Mouse (Mus musculus): ENCODE results near the gene Ocln.
"Not testable (repeated sequence)": the region's sequence is repeated elsewhere in the genome, so short reads cannot be mapped to it uniquely, and the experiment has no call there.

- not testable (repeated sequence) for TF ChIP-seq CTCF (IDR thresholded peaks at IDR 0.05; ENCODE audit: low read depth, low read length); POLR2A (IDR thresholded peaks at IDR 0.05; ENCODE audit: borderline replicate concordance, low read depth, low read length)
Measured at GRCm38 (mm10) chr13:100494370-100494769, 58.1 kb downstream of the Ocln start.

All from bone marrow macrophage, adult 2 months (primary cell).